8 mouse cellular contexts compared by ENCODE assay signal in genomic region chr13:28416887-28417286, GRCm38 (mm10).
A peak's percentile ranks its signal among the peaks of the same experiment; 100 is the strongest.
DNase-seq lines count a peak whose midpoint lies in the region; ATAC-seq and TF ChIP-seq lines count a peak whose summit lies in the region.

No protein-coding gene starts in this region.

- DNase-seq in heart, adult 2 months = no peak
- no peak for DNase-seq in heart, adult 11 months
- DNase-seq in cerebellum, adult 18-20 months = peak; percentile 49 to 67
- peak; percentile 75 for DNase-seq in forebrain, postnatal 0 days
- peak; percentile 32 to 45 for DNase-seq in layer of hippocampus, postnatal 10 days (ENCODE audit: low spot score in 2 of 2)
- DNase-seq in thymus, postnatal 36 days = peak; percentile 48 to 62

- no peak for TF ChIP-seq POLR2A in heart, adult 2 months (IDR thresholded peaks at IDR 0.05; ENCODE audit: insufficient read depth, low read depth, low read length)

- TF ChIP-seq EP300 in heart, adult 2 months (IDR thresholded peaks at IDR 0.05; ENCODE audit: insufficient read depth, low read depth, low read length) = no peak

- H3K4me2 ChIP-seq in forebrain, postnatal 0 days (ENCODE audit: low read depth) = peak overlapping the region; percentile 62
- peak overlapping the region; percentile 52 for H3K4me2 ChIP-seq in midbrain, embryonic 15.5 days

- H3K9me3 ChIP-seq in forebrain, postnatal 0 days (ENCODE audit: low read length) = no peaks in the 10 kb centered on the region
- H3K9me3 ChIP-seq in midbrain, embryonic 15.5 days = no peaks in the 10 kb centered on the region

- no peaks in the 10 kb centered on the region for H3K79me2 ChIP-seq in heart, adult 2 months (replicated peaks; ENCODE audit: control insufficient read depth, insufficient read depth, low read length)

- H3K4me1 ChIP-seq in heart, adult 2 months (ENCODE audit: control insufficient read depth, insufficient read depth, low read length) = peaks cover 7% of the 10 kb centered on the region
- peaks cover 38% of the 10 kb centered on the region for H3K4me1 ChIP-seq in forebrain, postnatal 0 days (ENCODE audit: insufficient read depth)
- H3K4me1 ChIP-seq in midbrain, embryonic 15.5 days = peaks cover 60% of the 10 kb centered on the region

- H3K4me3 ChIP-seq in heart, adult 2 months = peak overlapping the region; percentile 42
- H3K4me3 ChIP-seq in forebrain, postnatal 0 days (ENCODE audit: low read depth, low read length) = peak overlapping the region; percentile 39
- peak overlapping the region; percentile 39 for H3K4me3 ChIP-seq in midbrain, embryonic 15.5 days

- no peak overlapping the region for H3K9ac ChIP-seq in heart, adult 2 months (ENCODE audit: low read depth, low read length)
- H3K9ac ChIP-seq in forebrain, postnatal 0 days = peak overlapping the region; percentile 67
- peak overlapping the region; percentile 45 for H3K9ac ChIP-seq in midbrain, embryonic 15.5 days

- no peak for ATAC-seq in forebrain, postnatal 0 days
- peak; percentile 55 for ATAC-seq in midbrain, embryonic 15.5 days (replicated peaks)
- no peak for ATAC-seq in activated CD4-positive, CD25-positive, alpha-beta regulatory T cell, adult 4 months

- intact Hi-C loops in heart, adult 2 months (cut with DNase I) = loop anchor here (5.0 to 10.0 kb wide), 3 partner anchors 340 to 1418 kb away; no protein-coding TSS in a partner anchor

- no peak for TF ChIP-seq CTCF in heart, adult 2 months (IDR thresholded peaks at IDR 0.05)
- TF ChIP-seq CTCF in forebrain, postnatal 0 days (IDR thresholded peaks at IDR 0.05; ENCODE audit: low read depth) = peak; percentile 28; the same call in 1 of the 2 replicates

- peaks cover 2% of the 10 kb centered on the region for H3K36me3 ChIP-seq in heart, adult 2 months (ENCODE audit: control insufficient read depth, insufficient read depth, low read length)
- H3K36me3 ChIP-seq in forebrain, postnatal 0 days (ENCODE audit: insufficient read depth) = no peaks in the 10 kb centered on the region
- H3K36me3 ChIP-seq in midbrain, embryonic 15.5 days (replicated peaks) = no peaks in the 10 kb centered on the region

- WGBS in heart, adult 2 months = 43% methylated on average over 8 of the region's 8 CpGs
- 3% methylated on average over 8 of the region's 8 CpGs for WGBS in forebrain, postnatal 0 days
- WGBS in midbrain, embryonic 15.5 days = 10% methylated on average over 8 of the region's 8 CpGs

- H3K27ac ChIP-seq in heart, adult 2 months = peak overlapping the region; percentile 52
- peak overlapping the region; percentile 97 for H3K27ac ChIP-seq in forebrain, postnatal 0 days (ENCODE audit: low read depth, low read length)
- H3K27ac ChIP-seq in midbrain, embryonic 15.5 days = peak overlapping the region; percentile 93

- no peaks in the 10 kb centered on the region for H3K27me3 ChIP-seq in heart, adult 2 months (ENCODE audit: control insufficient read depth, insufficient read depth, low read length)
- H3K27me3 ChIP-seq in forebrain, postnatal 0 days (ENCODE audit: insufficient read depth, low read length) = no peaks in the 10 kb centered on the region
- no peaks in the 10 kb centered on the region for H3K27me3 ChIP-seq in midbrain, embryonic 15.5 days (replicated peaks)

Comparison
In these comparisons a context has a peak if more than half of its experiments do, and no peak if none do; other contexts are left out.
1. DNase-seq: peak in cerebellum, adult 18-20 months (2 of 2), forebrain, postnatal 0 days (single experiment), layer of hippocampus, postnatal 10 days (2 of 2) and thymus, postnatal 36 days (2 of 2); none in heart, adult 2 months (0 of 2) and heart, adult 11 months (single experiment).
2. Peak in every context shown above with its lines, with median percentiles within 50 percentile points of each other: H3K27ac ChIP-seq and H3K4me3 ChIP-seq.